Mouse (Mus musculus) cerebellum, adult 8-10 months (tissue): ENCODE measurements around the gene Olfm1.

ENCODE experiments used
- DNase-seq: peaks from one replicate; pipeline ENCODE4 v3.0.0; 2022

The Olfm1 gene

GRCm38 (mm10) chr2:28204677-28205466 lies 12.1 kb downstream of the Olfm1 start:
- no peak for DNase-seq

DNA sequence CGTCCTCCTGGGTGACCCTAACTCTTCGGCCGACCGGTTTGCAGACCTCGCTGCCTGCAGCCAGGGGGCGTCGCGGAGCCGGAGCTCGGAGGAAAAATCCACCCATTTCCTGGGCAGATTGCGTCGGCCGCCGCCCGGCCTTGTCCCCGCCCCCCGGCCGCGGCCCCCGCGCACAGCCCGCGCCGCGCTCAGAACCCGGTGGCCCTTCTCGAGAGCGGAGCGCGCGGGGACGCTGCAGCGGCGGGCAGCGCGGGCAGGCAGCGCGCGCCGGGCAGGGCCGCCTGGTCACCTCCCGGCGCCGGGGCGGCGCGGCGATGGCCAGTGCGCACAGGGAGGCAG lies 12.6 kb downstream of the Olfm1 start:
- DNase-seq: peak; percentile 93

DNA sequence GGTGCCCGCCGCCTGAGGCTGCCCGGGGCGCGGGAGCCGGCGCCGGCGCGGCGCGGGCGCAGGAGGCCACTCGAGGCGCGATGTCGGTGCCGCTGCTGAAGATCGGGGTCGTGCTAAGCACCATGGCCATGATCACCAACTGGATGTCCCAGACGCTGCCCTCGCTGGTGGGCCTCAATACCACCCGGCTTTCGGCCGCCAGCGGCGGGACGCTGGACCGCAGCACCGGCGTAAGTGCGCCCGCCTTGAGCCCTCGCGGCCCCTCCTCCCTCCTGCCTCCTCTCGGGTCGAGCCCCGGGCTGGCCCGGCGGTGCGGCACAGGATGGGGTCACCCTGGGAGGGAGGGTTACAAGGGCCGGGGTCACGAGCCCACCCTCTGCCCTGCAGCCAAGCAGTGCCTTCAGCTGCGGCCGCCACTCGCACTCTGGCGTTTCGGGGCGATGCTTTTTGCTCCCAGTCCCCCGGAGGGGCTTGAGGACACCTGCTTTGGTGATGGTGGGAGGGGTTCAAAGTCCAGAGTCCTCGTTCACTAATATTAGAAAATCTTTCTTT lies 13.2 kb downstream of the Olfm1 start:
- peak; percentile 57 for DNase-seq

DNA sequence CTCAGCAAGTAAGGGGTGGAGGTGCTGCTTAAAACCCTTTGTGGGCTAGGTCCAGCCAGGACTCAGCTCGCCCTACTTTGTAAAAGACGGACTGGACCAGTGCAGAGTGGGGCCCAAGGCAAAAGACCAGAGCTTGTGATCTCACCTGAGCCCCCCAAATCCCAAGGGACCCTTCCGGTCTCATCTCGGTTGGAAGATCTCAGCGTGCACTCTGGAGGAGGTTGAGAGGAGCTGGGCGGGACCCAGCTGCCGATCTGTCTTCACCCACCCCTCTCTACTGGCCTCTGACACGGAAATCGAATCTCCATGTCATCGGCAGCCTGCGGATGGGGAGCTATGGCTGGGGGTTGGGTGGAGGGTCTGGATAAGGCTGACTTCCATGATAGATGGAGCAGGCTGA lies 13.7 kb downstream of the Olfm1 start:
- no peak for DNase-seq

GRCm38 (mm10) chr2:28207200-28207750 lies 14.5 kb downstream of the Olfm1 start:
- no peak for DNase-seq

GRCm38 (mm10) chr2:28208130-28208745 lies 15.4 kb downstream of the Olfm1 start:
- no peak for DNase-seq

DNA sequence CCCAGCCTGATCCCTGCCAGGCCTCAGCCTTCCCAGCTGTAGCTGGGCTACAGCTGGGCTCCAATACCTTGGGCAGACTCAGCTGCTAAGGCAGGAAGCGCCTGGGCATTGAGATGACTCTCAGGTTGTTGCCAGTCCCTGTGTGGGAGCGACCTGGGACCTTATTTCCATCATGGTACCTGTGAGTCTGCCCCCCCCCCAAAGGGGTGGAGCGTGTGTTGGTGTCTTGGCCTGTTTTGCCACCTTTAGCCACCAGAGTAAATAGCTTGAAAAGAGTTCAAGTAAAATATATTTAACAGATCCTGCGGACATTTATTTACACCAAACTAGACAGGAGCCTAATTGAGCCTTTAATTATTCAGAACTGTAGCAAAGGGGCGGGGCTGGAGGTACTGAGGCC lies 16.4 kb downstream of the Olfm1 start:
- DNase-seq: no peak

GRCm38 (mm10) chr2:28209653-28210052 lies 16.9 kb downstream of the Olfm1 start:
- no peak for DNase-seq

DNA sequence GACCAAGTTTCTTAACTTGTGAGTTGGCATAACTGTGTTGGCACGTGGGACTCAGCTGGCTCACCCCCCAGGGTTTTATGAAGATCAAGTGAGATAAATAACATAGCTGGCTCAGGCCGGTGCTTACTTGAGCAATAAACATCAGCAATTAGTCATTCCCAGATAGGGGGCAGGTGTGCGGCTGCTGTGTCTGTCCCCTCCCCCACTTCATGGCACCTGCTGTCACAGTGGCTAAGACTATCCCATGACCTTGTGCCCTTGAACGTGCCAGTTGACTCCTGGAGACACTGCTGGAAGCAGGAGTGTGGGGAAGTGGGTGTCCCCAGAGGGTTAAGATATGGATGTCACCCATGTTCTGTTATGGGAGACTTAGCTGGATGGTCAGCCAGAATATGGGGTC lies 17.5 kb downstream of the Olfm1 start:
- no peak for DNase-seq

- no peak for DNase-seq
These were observed 18.9 kb downstream of the Olfm1 start for GRCm38 (mm10) chr2:28211531-28212281.

DNA sequence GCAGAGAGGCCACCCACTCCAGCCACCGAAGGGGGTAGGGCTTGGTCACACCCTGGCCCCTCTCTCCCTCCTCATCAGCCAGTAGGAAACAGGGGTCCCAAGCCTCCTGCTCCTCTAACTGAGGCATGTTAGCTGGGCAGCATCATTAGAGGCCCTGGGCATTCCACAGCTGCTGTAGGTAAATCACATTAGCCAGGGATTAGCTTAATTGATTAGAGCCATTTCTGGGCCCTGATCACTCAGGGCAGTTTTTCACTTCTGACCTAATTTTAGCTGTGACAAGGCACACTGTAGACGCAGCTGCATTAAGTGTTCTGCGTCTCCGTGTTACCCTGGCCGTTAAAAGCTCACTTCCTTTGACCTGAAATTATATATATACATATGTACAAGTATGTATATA lies 20.1 kb downstream of the Olfm1 start:
- no peak for DNase-seq

- DNase-seq: no peak
These were observed 23.5 kb downstream of the Olfm1 start for GRCm38 (mm10) chr2:28216211-28216775.

DNA sequence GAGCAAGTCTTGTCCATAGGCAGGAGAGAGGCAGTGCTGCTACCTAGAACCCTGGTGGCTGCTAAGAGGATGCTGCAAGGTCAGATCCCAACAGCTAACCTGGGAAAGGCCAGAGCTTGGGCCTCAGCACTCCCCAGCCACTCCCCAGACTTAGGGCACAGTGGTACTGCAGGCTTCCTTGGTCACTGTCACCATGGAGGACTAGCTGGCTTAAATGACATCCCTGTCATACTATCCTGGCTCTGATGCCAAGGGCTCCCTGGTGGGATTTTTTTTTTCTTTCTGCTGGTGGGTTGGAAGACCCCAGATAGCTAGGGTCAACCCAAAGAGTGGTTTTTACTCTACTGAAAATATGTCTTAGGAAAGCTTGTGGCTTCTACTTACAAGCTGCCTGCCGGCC lies 25.0 kb downstream of the Olfm1 start:
- no peak for DNase-seq

DNA sequence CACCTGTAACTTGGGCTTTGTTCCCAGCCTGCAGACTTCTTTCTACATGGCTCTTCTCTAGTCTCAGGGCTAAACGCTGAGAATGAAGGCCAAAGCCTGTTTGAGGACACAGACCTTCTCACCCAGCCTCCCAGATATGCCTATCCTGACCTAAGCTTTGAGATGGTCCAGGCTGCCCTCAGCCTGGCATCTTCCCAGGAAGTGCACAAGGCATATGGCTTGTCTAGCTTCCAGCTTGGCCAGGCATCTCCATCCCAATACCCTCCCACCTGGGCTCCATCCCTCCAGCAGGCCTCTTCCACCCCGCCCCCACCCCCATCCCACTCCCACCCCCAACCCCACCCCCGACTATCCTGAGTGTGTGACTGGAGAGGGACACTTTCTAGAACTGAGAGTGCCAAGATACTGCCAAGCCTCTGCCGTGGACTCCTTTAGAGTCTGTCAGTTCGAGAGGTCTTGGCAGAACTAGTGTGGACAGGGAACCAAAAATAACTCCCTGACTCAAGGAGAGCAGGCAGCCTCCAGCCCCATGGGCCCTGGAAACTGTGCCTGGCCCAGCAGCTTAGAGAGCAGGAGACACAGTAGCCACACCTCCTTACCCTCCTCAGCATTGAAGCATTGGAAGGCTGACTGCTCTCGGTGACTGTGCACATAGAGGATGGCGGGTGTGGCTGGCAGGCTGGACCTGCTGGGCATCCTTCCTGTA lies 26.0 kb downstream of the Olfm1 start:
- DNase-seq: peak; percentile 85

DNA sequence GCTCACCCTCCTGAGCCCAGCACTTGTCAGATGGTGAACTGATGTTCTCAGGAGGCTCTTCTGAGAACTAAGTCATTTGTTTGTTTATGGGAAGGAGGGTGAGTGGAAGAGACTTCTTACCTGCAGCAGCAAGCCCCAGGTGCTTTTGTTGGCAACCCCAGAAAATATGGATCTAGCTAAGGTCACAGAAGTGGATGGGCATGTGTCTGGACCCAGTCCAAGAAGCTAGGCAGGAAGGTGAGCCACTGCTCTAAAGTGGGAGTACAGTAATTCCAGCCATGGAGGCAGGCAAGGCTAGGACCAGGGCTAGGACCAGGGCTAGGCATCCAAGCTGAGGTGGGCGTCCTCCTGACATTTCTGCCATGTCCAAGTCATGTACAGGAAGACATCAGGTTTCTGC lies 26.8 kb downstream of the Olfm1 start:
- DNase-seq: no peak

DNA sequence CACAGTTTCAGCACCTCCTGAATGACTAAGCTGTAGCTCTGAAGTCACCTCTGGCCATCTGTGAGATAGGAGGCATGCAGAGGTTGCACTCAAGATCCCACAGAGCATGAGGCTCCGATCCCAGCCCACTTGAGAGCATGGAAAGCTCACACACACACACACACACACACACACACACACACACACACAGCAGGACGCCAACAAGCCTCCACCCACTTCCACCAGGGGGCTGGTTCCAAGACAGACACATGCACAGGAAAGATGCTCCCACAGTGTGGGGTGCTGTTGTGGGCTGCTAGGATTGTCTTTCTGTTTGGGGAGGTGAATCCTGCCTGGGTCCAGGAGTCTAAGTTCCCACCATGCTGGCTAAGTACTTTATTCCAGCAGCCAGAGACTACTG lies 29.0 kb downstream of the Olfm1 start:
- no peak for DNase-seq

DNA sequence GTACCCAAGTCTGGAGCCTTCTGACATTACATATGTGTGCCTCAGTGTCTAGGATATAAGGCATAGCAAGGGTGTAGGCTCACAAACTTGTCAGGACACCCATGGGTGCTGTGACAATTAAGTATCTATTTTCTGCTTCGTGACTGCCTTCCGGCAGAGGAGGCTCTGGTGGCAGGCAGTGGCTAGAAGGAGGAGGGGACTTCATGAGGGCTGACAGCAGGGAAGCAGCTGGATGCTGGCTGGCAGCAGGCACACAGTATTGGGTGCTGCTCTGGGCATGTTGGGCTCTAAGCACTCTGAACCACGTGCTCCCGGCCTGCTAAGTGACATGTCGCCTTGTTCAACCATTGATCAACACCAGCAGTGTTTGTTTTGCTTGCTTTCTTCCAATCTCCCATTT lies 32.0 kb downstream of the Olfm1 start:
- DNase-seq: no peak

DNA sequence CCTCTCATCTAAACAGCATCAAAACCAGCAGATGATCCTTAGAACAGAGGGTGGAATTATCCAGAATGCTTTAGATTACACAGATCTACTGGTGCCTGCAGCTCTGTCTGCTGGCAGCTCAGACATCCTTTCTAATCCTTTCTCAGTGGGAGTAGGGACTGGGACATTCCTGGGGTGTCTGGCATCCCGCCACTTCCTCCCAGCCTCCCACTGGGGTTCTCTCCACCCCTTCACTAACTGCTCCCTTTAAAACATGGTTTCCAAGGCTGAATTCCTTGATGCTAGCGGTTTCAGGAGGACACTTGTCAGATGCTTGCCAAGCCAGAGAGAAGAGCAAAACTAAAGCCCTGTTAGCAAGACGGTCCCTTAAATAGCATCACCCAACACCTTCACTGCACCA lies 33.1 kb downstream of the Olfm1 start:
- DNase-seq: no peak

GRCm38 (mm10) chr2:28226971-28227370 lies 34.2 kb downstream of the Olfm1 start:
- no peak for DNase-seq

DNA sequence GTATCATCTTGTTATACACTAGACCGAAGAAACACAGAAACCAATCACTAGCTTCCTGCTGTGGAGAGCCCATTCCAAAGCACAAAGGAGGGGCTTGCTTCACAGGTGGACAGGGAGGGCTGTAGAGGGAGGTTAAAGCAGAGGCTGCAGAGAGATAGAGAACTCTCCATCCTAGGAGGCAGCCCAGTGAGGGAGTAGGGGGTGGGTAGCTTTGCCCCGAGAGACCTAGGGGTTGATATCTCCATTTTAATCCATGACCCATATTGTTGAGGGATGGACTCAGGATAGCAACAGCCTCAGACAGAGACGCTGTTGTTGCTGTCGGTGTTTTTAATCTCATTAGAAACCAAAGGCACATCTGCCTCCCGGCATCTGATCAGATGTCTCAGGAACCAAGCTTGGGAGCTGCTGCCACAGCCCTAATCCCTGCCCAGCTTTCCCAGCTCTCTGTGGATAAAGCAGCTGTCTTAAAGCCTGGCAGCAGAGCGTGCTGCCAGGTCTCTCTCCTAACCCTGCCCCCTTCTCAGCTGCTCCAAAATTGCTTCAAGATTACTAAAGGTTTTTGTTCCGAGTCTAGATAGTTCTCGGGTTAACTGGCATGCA lies 34.9 kb downstream of the Olfm1 start:
- DNase-seq: no peak

DNA sequence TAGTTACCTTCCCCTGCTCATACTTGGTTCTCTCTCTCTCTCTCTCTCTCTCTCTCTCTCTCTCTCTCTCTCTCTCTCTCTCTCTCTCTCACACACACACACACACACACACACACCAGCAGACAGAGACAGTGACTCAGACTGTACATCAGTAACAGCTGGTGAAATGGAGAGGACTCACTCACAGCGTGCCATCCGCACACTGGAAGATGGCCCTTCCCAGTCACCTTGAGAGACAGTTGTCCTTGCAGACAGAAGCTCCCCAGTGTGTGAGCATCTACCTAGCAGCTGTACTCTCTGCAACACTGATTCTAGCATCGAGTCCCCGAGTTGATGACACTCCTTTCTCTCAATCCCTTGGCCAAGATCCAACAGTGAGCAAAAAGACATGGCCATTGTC lies 35.6 kb downstream of the Olfm1 start:
- DNase-seq: no peak

- DNase-seq: no peak
These were observed 42.3 kb downstream of the Olfm1 start for GRCm38 (mm10) chr2:28235129-28235528.
